Comparison of ENCODE assay signal across 9 mouse cellular contexts in the genomic region with DNA sequence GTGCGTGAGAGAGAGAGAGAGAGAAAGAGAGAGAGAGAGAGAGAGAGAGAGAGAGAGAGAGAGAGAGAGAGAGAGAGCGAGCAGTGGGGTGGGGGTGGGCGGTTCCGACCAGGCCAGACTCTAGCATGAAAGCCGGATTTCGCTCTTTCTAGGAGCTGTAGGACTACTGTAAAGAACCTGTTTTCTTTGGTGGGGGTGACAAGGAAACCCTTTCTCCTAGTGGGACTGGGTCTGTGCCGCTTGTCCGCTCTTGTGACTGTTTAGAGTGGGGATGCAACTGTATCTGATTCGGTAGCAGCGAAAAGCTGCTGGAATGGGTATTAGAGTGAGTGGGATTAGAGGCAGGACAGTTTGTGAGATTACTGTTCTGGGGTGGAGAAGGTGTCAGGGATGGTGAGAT. TPM values are rescaled to one million over a fixed set of nuclear protein-coding genes. Genes with fewer than 3 reads are reported as not detected.
DNase-seq lines count a peak whose midpoint lies in the region; ATAC-seq and TF ChIP-seq lines count a peak whose summit lies in the region.
"Had no signal": no experiment of that assay in that cellular context is flagged by ENCODE, and none has a peak within 500 bp of the region (broad histone marks: within the 10 kb centered on the region; RNA-seq: fewer than 3 reads in every experiment).

No protein-coding gene starts in this region.

- ATAC-seq in heart, embryonic 13.5 days (ENCODE audit: extremely low read depth, insufficient number of reproducible peaks, low FRiP score, low TSS enrichment) = no peak
- ATAC-seq in hindbrain, embryonic 16.5 days = no peak
- no peak for ATAC-seq in midbrain, embryonic 14.5 days (ENCODE audit: low FRiP score, low TSS enrichment)

- peaks cover 58% of the 10 kb centered on the region for H3K27me3 ChIP-seq in heart, embryonic 13.5 days (replicated peaks)
- H3K27me3 ChIP-seq in hindbrain, embryonic 16.5 days (replicated peaks; ENCODE audit: control insufficient read depth, insufficient read depth, low read length) = no peaks in the 10 kb centered on the region
- H3K27me3 ChIP-seq in midbrain, embryonic 14.5 days (ENCODE audit: control insufficient read depth, insufficient read depth, low read length) = no peaks in the 10 kb centered on the region

- no peak for DNase-seq in heart, adult 9 months (ENCODE audit: low spot score in 2 of 2)
- DNase-seq in midbrain, embryonic 14.5 days = peak; percentile 36
- DNase-seq in adrenal gland, postnatal 10 days = no peak
- DNase-seq in urinary bladder, postnatal 14 days (ENCODE audit: low spot score) = no peak
- DNase-seq in cerebellum, adult 18-20 months = no peak
- DNase-seq: gastrocnemius, postnatal 25 days had no signal

- peak overlapping the region; percentile 82 for H3K9ac ChIP-seq in heart, embryonic 13.5 days
- peak overlapping the region; percentile 56; the same call in 1 of the 2 replicates for H3K9ac ChIP-seq in hindbrain, embryonic 16.5 days (ENCODE audit: low read depth, low read length)
- H3K9ac ChIP-seq in midbrain, embryonic 14.5 days (replicated peaks; ENCODE audit: low read length) = peak overlapping the region; percentile 38; the same call in 1 of the 2 replicates

- H3K4me2 ChIP-seq in heart, embryonic 13.5 days = peak overlapping the region; percentile 86
- peak overlapping the region; percentile 97 for H3K4me2 ChIP-seq in hindbrain, embryonic 16.5 days (ENCODE audit: low read length)
- H3K4me2 ChIP-seq in midbrain, embryonic 14.5 days (ENCODE audit: low read length) = peak overlapping the region; percentile 98

- TF ChIP-seq POLR2A in cortical plate, adult 2 months (IDR thresholded peaks at IDR 0.05; ENCODE audit: extremely low read depth, insufficient read depth, low read length) = no peak

- H3K9me3 ChIP-seq in heart, embryonic 13.5 days = no peaks in the 10 kb centered on the region
- H3K9me3 ChIP-seq in hindbrain, embryonic 16.5 days (ENCODE audit: control insufficient read depth, low read length) = no peaks in the 10 kb centered on the region
- H3K9me3 ChIP-seq in midbrain, embryonic 14.5 days (ENCODE audit: control insufficient read depth, low read length) = no peaks in the 10 kb centered on the region

- WGBS in heart, embryonic 13.5 days = 16% methylated on average over 9 of the region's 10 CpGs
- 9% methylated on average over 9 of the region's 10 CpGs for WGBS in hindbrain, embryonic 16.5 days
- 9% methylated on average over 9 of the region's 10 CpGs for WGBS in midbrain, embryonic 14.5 days

- peak overlapping the region; percentile 68 for H3K4me3 ChIP-seq in heart, embryonic 13.5 days
- H3K4me3 ChIP-seq in cortical plate, adult 2 months (ENCODE audit: insufficient read depth, low read length) = peak overlapping the region; percentile 80
- peak overlapping the region; percentile 75 for H3K4me3 ChIP-seq in hindbrain, embryonic 16.5 days (ENCODE audit: low read length)
- H3K4me3 ChIP-seq in midbrain, embryonic 14.5 days (replicated peaks; ENCODE audit: low read depth, low read length) = peak overlapping the region; percentile 79

- H3K27ac ChIP-seq in heart, embryonic 13.5 days (replicated peaks) = no peak overlapping the region
- 0 out of 2 replicates have a peak overlapping the region, but pooled peaks have one; percentile 0 for H3K27ac ChIP-seq in cortical plate, adult 2 months (ENCODE audit: insufficient read depth, low read length)
- H3K27ac ChIP-seq in hindbrain, embryonic 16.5 days (ENCODE audit: low read depth, low read length) = no peak overlapping the region
- no peak overlapping the region for H3K27ac ChIP-seq in midbrain, embryonic 14.5 days (replicated peaks; ENCODE audit: low read depth, low read length)

- TF ChIP-seq CTCF in cortical plate, adult 2 months (IDR thresholded peaks at IDR 0.05; ENCODE audit: extremely low read depth, insufficient read depth, low read length) = no peak

- no peaks in the 10 kb centered on the region for H3K36me3 ChIP-seq in heart, embryonic 13.5 days
- H3K36me3 ChIP-seq in hindbrain, embryonic 16.5 days (ENCODE audit: control insufficient read depth, insufficient read depth, low read length) = no peaks in the 10 kb centered on the region
- no peaks in the 10 kb centered on the region for H3K36me3 ChIP-seq in midbrain, embryonic 14.5 days (ENCODE audit: control insufficient read depth, insufficient read depth, low read length)

- peaks cover 23% of the 10 kb centered on the region for H3K4me1 ChIP-seq in heart, embryonic 13.5 days
- H3K4me1 ChIP-seq in cortical plate, adult 2 months (ENCODE audit: control insufficient read depth, insufficient read depth, low read length) = peaks cover 3% of the 10 kb centered on the region
- H3K4me1 ChIP-seq in hindbrain, embryonic 16.5 days (ENCODE audit: control insufficient read depth, insufficient read depth, low read depth, low read length) = peaks cover 12% of the 10 kb centered on the region
- peaks cover 19% of the 10 kb centered on the region for H3K4me1 ChIP-seq in midbrain, embryonic 14.5 days (ENCODE audit: control insufficient read depth, insufficient read depth, low read length)

RNA-seq across cellular contexts. Expression of gene Tenm4, which starts 42.7 kb away (rescaled TPM):
- 9.2 and 10.5 TPM in 2 replicates for polyA plus RNA-seq in heart, embryonic 13.5 days (2015; fragmentation: Nextera tagmentation; extraction: Ambion mirVana)
- polyA plus RNA-seq in cortical plate, adult 2 months (2012; rRNA removed) = 28.9 and 30.2 TPM in 2 replicates
- polyA plus RNA-seq in hindbrain, embryonic 16.5 days (2015; fragmentation: Nextera tagmentation; extraction: Ambion mirVana) = 32.4 and 33.2 TPM in 2 replicates
- 35.3 and 38.0 TPM in 2 replicates for polyA plus RNA-seq in midbrain, embryonic 14.5 days (2014; fragmentation: Nextera tagmentation; extraction: Ambion mirVana)
- 10 to 100 TPM; 15.6 to 22.3 TPM for total RNA-seq in adrenal gland, postnatal 10 days (2021)
